Mouse (Mus musculus): ENCODE data around the gene Rpn2. TPM values are rescaled to one million over a fixed set of nuclear protein-coding genes. Genes with fewer than 3 reads are reported as not detected.

Rpn2 gene
- total RNA-seq (2021): 100 to 1,000 TPM; 142 to 155 TPM
- long read RNA-seq, experiment 1, transcript Rpn2-202 (17 exons, 2,756 nt): major isoform, 271 of 375 reads
- long read RNA-seq, experiment 1, partial matches to known transcripts: 26 of 375 reads
- long read RNA-seq, experiment 1, other reads (novel, unspliced or antisense): 70 of 375 reads
- long read RNA-seq, experiment 2, transcript Rpn2-202 (17 exons, 2,756 nt): major isoform, 293 of 423 reads
- long read RNA-seq, experiment 2, partial matches to known transcripts: 23 of 423 reads
- long read RNA-seq, experiment 2, other reads (novel, unspliced or antisense): 103 of 423 reads

DNA sequence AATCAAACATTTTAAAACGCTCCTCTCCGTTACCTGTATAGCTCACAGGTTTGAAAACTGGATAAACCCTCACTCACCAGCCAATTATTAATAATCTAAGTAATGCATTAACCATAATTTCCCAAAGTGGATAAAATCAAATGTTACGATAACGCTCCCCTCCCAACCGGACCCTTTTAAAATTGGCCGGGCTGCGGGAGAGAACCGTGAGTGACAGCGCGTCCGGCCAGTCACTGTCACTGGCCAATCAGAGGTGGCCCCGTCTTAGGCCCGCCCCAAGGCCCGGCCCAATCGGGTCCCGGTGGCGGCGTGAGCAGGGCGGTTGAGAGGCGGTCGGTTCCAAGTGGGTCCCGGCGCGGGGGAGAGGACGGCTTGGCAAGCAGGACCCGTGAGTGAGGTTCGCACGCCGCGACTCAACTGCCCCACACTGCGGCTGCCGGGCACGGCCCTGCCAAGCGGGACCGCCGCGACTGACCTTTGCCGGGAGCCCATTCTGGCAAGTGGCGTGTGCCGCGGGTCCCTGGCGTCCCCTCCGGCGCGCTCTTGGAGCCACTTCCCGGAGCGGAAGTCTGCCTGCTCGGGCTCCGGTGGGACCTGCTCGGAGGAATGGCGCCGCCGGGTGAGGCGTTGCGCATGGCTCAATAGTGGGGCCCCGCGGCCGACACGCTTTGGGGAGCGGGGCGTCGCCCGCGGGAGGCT is at the start of gene Rpn2:
Gene Rpn2, plus strand, starts transcription at position 301 of the 699 bp plus-strand sequence.
- DNase-seq (ENCODE audit: low spot score in 2 of 2): peak; percentile 95 to 97

DNA sequence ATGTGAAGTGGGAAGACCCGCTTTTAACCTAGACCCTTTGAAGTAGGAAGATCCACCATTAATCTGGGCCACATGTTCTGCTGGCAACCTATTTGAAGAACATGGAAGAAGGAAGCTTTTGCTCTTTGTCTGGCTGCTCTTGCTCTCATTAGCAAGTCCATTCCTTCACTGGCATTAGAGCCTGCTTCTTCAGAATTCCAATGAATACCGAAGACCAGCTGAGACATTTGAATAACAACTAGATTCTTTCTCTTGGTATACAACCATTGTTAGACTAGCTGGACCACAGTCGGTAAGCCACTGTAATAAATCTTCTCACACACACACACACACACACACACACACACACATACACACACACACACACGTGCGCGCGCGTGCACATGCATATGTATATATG is 42.9 kb upstream of the Rpn2 start:
- DNase-seq (ENCODE audit: low spot score in 2 of 2): no peak

DNA sequence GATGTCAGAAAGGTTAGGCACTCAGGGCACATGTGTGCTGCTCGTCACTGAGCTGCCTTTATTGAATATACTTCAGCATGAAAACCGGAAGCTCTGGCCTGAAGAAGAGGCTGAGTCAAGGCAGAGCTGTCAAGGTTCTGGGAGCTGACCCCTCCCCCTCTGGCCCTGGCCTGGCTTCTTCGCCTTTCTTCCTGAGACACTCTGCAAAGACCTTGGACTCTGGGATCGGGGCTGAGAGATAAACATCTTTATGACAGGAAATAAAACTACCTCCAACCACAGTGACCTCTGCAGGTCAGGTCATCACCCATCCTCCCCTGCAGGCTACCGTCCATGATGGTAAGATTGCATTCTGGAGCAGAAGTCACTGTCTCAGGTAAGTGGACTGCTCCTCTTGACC is 33.8 kb upstream of the Rpn2 start:
- DNase-seq (ENCODE audit: low spot score in 2 of 2): no peak

- no peak for DNase-seq (ENCODE audit: low spot score in 2 of 2)
Measured at GRCm38 (mm10) chr2:157245603-157246002, 33.2 kb upstream of the Rpn2 start.

- DNase-seq (ENCODE audit: low spot score in 2 of 2): no peak
Measured at GRCm38 (mm10) chr2:157248111-157248510, 30.7 kb upstream of the Rpn2 start.

DNA sequence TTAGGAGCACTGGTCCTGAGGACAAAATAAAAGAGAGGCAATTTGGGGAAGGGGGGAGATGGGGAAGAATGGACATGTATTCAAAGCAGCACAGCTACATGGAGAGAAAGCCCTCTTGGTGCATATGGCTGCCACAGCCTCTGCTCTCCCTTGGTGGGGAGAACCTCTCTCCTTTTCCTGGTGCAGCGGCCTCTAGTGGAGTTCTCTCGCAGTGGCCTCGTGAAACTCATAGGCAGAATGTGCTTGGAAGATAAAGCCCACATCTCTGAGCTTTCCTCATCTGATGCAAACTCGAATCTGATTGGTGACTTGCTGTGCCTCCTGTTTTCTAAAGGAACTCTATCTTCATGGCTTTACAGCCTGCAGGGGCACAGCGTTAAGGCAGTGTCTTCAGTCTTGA is 19.1 kb upstream of the Rpn2 start:
- DNase-seq (ENCODE audit: low spot score in 2 of 2): peak in 1 of 2 experiments; percentile 48

GRCm38 (mm10) chr2:157261930-157262329 is 16.9 kb upstream of the Rpn2 start:
- no peak for DNase-seq (ENCODE audit: low spot score in 2 of 2)

DNA sequence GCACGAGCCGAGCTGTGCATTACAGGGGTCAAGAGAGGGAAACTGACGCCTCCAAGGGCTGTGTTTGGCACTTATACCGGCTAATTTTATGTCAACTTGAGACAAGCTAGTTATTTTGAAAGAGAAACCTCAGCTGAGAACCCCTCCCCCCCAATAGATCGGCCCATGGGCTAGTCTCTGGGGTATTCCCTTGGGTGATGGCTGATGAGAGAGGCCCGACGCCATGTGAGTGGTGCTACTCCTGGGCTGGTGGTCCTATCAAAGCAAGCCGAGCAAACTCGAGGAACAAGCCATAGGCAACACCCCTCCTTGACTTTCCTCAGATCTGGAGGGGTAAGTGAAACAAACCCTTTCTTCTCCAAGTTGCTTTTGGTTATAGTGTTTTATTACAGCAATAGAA is 16.3 kb upstream of the Rpn2 start:
- DNase-seq (ENCODE audit: low spot score in 2 of 2): no peak

DNA sequence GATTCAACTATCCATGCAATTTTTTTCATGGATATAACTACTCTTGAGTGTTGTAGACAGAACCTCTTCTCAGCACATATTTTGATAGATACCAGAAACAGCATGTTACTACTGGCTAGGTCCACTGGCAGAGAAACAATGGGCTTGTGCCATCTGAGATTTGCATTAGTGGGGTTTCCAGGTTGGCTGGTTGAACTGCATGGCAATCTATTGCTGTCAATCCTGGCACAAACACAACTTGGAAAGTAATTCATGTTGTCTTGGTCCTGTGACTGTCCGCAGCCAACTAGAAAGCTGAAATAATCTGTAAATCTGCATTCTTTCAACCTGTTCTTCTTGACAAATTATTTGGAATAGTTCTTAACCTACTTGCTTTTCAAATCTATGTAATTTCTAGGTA is 15.7 kb upstream of the Rpn2 start:
- no peak for DNase-seq (ENCODE audit: low spot score in 2 of 2)

DNA sequence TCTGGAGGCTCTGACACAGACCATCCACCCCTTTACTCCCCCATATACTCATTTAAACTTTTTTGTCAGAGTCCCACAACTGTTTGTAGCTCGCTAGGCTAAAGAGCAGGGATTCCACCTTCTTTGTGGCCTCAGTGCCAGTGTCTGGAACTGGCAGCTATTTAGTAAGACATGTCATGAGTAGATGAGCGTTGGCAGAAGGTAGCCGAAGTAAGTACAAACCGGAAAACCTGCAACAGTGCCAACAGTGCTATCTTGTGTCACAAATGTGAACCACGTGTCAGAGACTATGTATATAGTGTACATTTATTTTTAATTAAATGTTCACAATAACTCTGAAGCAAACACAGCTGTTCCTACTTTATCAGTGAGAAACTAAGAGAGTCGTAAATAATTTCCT is 15.0 kb upstream of the Rpn2 start:
- no peak for DNase-seq (ENCODE audit: low spot score in 2 of 2)

DNA sequence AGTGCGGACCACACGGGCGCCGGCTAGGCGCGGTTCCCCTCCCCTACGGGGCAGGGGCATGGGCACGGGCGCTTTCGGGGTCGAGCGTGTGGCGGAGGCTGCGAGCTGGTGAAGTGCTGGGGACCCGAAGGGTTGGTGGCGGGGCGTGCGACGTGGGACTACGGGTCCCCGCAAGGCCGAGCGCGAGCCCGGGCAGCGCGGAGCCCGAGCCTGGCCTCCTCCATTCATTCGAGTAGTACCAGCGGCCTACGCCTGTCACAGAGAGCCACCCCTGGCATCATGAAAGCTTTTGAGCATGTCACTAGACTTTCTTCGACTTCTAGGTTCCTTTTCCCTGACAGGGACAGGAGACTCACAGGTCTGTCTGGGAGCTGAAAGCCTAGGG is 591 bp downstream of the Rpn2 start, which contains the start of gene Mroh8:
Gene Mroh8, minus strand, starts transcription at position 134 of the 385 bp plus-strand sequence.
- DNase-seq (ENCODE audit: low spot score in 2 of 2): no peak

DNA sequence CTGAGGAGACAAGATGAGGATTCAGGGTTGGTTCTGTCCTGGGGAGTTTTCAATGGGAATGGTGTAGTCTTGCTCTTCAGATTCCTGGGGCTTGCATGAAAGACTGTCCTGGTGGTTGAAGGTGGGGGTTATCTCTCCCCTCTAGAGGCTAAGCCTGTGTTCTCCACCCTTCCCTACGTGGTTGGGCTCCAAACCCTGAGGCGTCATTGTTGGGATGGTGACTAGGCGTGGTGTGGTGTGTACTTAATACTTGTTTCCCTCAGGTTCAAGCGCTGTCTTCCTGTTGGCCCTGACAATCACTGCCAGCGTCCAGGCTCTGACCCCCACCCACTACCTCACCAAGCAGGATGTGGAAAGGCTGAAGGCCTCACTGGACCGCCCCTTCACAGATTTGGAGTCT is 4.5 kb downstream of the Rpn2 start:
- DNase-seq (ENCODE audit: low spot score in 2 of 2): no peak

- DNase-seq (ENCODE audit: low spot score in 2 of 2): no peak
Measured at GRCm38 (mm10) chr2:157287542-157287941, 8.7 kb downstream of the Rpn2 start.

GRCm38 (mm10) chr2:157288996-157289395 is 10.2 kb downstream of the Rpn2 start:
- DNase-seq (ENCODE audit: low spot score in 2 of 2): no peak

- peak; percentile 64 to 81 for DNase-seq (ENCODE audit: low spot score in 2 of 2)
Measured at GRCm38 (mm10) chr2:157292093-157292492, 13.3 kb downstream of the Rpn2 start.

- no peak for DNase-seq (ENCODE audit: low spot score in 2 of 2)
Measured at GRCm38 (mm10) chr2:157296105-157296689, 17.4 kb downstream of the Rpn2 start.

DNA sequence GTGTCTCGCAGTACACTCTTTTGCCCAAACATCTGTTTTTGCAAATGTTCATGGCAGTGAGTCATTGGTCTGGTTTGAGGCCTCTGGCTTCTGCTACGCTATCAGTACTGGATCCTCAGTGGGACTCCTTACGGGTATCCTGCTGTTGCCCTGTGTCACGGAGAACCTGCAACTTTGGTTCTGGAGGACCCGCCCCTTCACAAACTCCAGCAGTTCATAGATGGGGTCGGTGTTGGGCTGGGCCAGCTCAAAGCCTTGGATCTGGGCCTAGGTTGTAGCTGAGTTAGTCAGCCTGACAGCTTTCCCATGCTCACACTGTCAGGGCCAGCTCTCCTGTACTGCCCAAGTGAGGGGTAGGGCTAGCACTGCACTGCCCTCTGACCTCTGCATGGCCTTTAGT is 21.2 kb downstream of the Rpn2 start:
- no peak for DNase-seq (ENCODE audit: low spot score in 2 of 2)

DNA sequence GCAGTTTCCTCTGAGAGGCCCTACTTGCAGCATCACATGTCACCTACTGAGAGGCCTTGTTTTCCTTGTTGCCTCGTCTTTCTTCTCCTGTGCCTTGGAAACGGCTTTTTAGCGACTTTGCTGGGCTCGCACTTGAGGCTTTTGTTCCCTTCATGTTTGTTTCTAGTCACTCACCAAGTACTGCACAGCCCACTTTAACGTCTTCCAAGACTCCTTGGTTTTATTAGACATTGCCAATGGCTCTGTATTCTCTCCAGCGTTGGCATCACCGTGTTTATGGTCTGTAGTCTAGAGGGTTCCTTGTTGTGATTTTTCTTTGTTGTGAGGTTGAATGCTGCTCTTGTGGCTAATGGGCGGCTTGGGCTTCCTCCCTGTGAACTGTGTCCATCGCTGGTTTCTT is 24.3 kb downstream of the Rpn2 start:
- no peak for DNase-seq (ENCODE audit: low spot score in 2 of 2)

DNA sequence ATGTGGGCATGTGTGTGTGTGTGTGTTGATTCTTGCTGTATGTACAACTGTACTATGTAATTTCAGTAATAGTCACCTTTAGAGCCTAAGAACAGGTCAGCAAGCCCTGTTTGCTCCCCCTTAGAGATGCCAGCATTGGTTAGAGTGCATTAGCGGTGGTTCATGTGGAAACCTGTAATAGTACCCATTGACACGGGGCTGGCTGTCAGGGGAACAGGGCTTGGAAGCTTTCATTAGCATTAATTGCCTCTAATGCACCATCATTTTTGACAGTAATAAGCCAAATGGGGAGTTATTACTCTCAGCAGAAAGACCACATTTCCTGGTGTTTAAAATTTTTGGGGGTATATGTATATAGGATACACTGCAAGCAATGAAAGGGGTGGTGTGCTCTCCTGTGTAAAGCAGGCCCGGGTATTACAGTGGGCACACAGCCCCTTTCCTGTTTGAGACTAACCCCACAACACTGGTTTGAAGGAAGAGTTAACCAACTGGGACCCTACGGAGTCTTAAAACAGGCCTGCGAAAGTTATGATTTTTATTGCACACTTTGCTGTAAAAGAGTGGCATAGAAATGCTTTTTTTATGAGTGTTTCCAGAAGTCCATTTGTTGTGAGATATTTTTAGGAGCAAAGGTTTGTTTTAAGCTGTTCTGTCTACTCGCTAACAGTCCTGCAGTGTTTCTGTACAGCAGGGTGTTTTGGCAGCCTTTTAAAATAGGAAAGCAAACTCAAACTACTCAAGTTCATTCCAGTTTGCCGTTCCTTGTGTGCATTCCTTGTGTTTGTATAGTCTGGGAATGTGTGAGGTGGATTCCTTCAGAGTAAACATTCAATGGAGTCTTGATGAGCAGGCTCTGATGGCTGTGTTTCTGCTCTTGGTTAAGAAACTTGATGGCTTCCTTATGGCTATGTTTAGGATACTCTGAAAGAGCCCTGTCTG is 27.5 kb downstream of the Rpn2 start:
- no peak for DNase-seq (ENCODE audit: low spot score in 2 of 2)

GRCm38 (mm10) chr2:157307715-157308265 is 29.0 kb downstream of the Rpn2 start:
- no peak for DNase-seq (ENCODE audit: low spot score in 2 of 2)
